Mouse (Mus musculus) cerebellum, adult 2 months (tissue): ENCODE data around the gene Pon3.

ENCODE experiments used
- CTCF ChIP-seq: fragments of 200-500 bp; IDR thresholded peaks from 2 replicates; pipeline ENCODE4 v1.5.1; 2011; ENCODE audit warnings: low read depth, mild to moderate bottlenecking, control low read depth, low read length, moderate library complexity, borderline replicate concordance; ENCODE audit not compliant: insufficient read depth
- POLR2A ChIP-seq: fragments of 200-500 bp; IDR thresholded peaks from 2 replicates; pipeline ENCODE4 v1.6.1; 2011; ENCODE audit warnings: low read length, control low read depth, borderline replicate concordance; ENCODE audit not compliant: insufficient read depth

DNA sequence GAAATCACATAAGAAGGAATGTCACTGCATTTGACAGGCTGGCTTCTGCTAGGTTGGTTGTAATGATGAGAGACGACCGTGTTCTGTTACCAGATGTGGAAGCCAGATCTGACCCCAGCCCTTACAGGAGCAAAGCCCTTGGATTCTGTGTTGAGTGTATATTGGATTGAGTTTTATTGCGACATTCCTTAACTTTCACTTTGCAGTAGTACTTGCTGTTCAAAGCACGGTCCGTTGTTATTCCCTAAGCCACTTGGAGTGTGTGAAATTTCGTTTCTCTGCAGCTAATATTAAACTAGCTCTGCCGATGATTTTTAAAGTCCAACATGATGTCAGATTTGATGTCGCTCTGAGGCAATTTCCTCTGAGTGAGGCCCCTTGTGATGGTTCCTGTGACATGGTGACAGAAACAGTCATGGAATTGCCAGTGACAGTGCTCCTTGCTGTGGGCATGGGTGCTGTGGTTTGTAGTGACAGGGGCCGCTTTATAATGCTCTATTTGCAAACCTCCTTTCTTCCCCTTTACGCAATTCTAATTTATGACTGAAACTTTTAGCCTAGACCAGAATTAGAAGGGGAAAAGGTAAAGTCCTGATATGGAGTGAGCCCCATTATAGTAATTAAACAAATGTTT lies 81.8 kb downstream of the Pon3 start:
- TF ChIP-seq CTCF = no peak
- no peak for TF ChIP-seq POLR2A
